Mouse (Mus musculus): ENCODE measurements around the gene Hyal6.
A peak's percentile ranks its signal among the peaks of the same experiment; 100 is the strongest.

Gene Hyal6

GRCm38 (mm10) chr6:24732945-24733344 is at the start of gene Hyal6:
Gene Hyal6 (plus strand): TSS chr6:24733245.
- no peak for DNase-seq (ENCODE audit: low spot score in 2 of 2)

GRCm38 (mm10) chr6:24687871-24688270 is 45.2 kb upstream of the Hyal6 start:
- DNase-seq (ENCODE audit: low spot score in 2 of 2) = no peak

GRCm38 (mm10) chr6:24694455-24695410 is 38.3 kb upstream of the Hyal6 start:
- no peak for DNase-seq (ENCODE audit: low spot score in 2 of 2)

- no peak for DNase-seq (ENCODE audit: low spot score in 2 of 2)
Measured at GRCm38 (mm10) chr6:24696117-24696516, 36.9 kb upstream of the Hyal6 start.

GRCm38 (mm10) chr6:24697216-24697615 is 35.8 kb upstream of the Hyal6 start:
- no peak for DNase-seq (ENCODE audit: low spot score in 2 of 2)

- DNase-seq (ENCODE audit: low spot score in 2 of 2) = no peak
Measured at GRCm38 (mm10) chr6:24707090-24707489, 26.0 kb upstream of the Hyal6 start.

- DNase-seq (ENCODE audit: low spot score in 2 of 2) = no peak
Measured at GRCm38 (mm10) chr6:24707499-24707898, 25.5 kb upstream of the Hyal6 start.

- peak in 1 of 2 experiments; percentile 20 for DNase-seq (ENCODE audit: low spot score in 2 of 2)
Measured at GRCm38 (mm10) chr6:24721317-24722099, 11.5 kb upstream of the Hyal6 start.

- DNase-seq (ENCODE audit: low spot score in 2 of 2) = no peak
Measured at GRCm38 (mm10) chr6:24728130-24728529, 4.9 kb upstream of the Hyal6 start.

- no peak for DNase-seq (ENCODE audit: low spot score in 2 of 2)
Measured at GRCm38 (mm10) chr6:24734565-24734964, 1.5 kb downstream of the Hyal6 start.

DNA sequence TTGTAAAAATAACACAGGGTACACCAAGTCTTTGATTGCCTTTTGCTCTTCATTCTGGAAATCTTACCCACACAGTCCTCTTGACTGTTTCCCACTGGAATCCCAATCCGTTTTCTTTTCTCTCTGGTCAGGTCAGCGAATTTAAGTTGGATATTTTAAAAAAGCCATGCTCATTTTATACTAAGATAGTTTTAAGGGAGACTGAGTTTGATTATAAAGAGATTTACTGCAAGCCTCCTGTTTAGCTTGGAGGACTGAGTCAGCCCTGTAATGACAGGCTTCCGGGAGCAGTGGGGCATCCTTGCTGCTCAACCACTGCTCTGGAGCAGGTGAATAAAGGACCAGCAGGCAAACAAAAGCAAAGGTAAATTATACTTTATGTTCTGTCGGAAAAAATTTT is 15.0 kb downstream of the Hyal6 start, which contains the start of gene Hyal4:
Hyal4 (plus strand) TSS at position 301 of the 400 bp plus-strand sequence.
- DNase-seq (ENCODE audit: low spot score in 2 of 2) = no peak

DNA sequence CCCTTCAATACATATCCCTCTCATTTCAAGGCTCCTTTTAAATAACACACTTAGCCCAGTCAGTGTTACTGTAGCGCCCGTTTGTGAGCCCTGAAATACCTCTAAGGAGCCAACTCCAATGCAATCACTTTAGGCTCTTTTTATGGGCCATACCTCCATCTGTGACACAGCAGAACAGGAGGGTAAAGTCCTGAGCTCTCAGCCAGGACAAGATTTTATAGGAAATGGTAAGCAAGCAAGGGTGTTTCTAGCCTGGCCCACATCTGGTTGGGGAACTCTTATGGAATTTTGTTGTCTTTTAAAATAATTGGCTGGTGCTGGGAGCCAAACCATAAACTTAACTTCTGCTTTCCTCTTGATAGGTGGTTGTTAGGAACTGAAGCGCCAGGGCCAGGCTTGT is 26.2 kb downstream of the Hyal6 start:
- no peak for DNase-seq (ENCODE audit: low spot score in 2 of 2)

DNA sequence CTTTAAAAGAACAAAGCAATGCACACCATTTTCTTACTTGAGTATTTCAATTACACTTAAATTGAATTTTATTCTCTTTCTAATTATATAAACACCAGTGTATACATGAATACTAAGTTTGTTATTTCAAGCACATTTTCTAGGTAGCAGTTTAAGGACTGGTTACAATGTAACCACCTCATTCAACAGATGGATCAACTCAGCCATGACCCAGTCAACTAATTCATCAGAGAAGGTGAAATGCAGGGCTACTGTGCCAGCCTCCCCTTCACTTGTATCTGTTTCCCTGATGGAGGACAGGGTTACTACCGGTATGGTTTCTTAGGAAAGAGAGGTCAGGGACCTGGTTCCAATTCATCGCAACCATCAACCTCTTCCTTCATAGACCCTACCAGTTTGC is 33.2 kb downstream of the Hyal6 start:
- DNase-seq (ENCODE audit: low spot score in 2 of 2) = no peak

GRCm38 (mm10) chr6:24779182-24779581 is 46.1 kb downstream of the Hyal6 start:
- no peak for DNase-seq (ENCODE audit: low spot score in 2 of 2)

DNA sequence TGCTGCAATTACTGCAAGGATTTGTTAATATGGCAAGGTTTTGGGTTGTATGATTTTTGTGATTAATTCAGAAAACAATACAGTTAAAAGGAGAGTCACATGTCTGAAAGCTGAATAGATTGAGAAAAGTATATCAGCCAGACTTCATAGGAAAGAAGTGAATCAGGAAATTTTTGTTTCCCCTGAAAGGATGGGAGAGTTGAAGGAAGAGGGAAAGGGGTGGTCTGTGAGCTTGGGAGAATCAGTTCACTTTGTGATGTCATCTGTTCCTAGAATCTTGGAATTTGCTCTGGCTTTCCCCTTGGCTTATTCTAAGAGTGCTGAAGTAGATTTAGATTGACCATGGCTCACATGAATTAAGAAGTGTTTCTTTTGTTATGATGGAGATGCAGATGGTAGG is 57.8 kb downstream of the Hyal6 start, which contains the start of gene Spam1:
Spam1 (plus strand) TSS at position 301 of the 400 bp plus-strand sequence.
- no peak for DNase-seq (ENCODE audit: low spot score in 2 of 2)
